Mouse (Mus musculus): ENCODE results near the gene Bcl7c. TPM values are rescaled to one million over a fixed set of nuclear protein-coding genes. Genes with fewer than 3 reads are reported as not detected.

The Bcl7c gene
- polyA plus RNA-seq, 1 experiment from 2014 or later, result 54.5 TPM

DNA sequence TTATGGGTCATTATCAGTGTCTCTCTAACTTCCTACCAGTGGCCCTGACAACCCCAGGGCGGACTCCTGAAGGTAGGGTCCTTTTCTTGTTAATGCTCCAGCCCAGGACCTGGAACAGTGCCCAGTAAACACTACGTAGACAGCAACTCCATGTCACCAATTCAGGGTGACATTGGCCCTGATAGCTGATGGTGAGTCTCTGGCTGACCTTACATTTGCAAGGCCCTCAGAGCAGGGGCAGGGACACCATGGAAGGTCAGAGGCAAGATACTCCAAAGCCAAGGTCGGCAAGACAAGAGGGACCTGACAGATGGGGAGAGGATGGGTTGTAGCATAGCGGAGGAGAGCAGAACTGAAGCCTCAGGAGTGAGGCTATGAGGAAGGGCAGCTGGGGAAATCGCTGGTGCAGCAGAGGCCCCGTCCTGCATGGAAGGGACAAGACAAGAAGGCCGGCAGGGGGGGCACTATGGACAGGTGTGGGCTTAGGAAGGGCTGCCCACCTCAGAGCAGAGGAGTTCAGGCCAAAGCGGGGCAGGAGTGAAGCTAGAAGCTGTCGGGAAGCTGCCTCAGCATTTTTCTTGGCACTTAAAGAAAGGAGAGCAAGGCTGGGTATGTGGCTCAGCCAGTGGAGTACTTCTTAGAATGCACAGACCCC lies 19.0 kb downstream of the Bcl7c start:
- H3K4me1 ChIP-seq (ENCODE audit: insufficient read depth, low read length), result peaks cover 22% of the 10 kb centered on the region
- no peak overlapping the region for H3K27ac ChIP-seq (ENCODE audit: low read length)
- H3K9me3 ChIP-seq (ENCODE audit: low read length), result no peaks in the 10 kb centered on the region
- ATAC-seq (ENCODE audit: low FRiP score, low TSS enrichment), result no peak
- H3K36me3 ChIP-seq (ENCODE audit: insufficient read depth, low read length), result no peaks in the 10 kb centered on the region; the same call in none of the 2 replicates
- H3K4me3 ChIP-seq (ENCODE audit: low read length), result no peak overlapping the region
- no peak overlapping the region for H3K9ac ChIP-seq (replicated peaks; ENCODE audit: low read length)
- H3K27me3 ChIP-seq (ENCODE audit: insufficient read depth, low read length), result no peaks in the 10 kb centered on the region
- H3K4me2 ChIP-seq (replicated peaks; ENCODE audit: low read depth, low read length), result no peak overlapping the region
- 71% methylated on average over 9 of the region's 9 CpGs for WGBS

DNA sequence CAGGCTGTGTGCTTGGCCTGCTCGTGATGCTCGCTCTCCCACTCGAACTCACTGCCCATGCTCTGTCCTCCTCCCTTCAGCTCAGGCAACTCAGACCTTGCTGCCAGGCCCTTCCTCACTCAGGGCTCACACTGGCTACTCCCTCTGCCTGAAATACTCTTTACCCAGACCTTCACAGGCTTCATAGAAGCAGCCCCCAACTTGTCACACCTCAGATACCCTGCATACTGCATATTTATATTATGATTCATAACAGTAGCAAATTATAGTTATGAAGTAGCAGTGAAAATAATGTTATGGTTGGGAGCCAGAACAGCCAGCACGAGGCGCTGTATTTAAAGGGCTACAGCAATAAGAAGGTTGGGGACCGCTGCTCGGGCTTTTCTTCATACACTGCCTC lies 19.8 kb downstream of the Bcl7c start:
- WGBS, result 84% methylated on average over 7 of the region's 7 CpGs
- no peaks in the 10 kb centered on the region; the same call in 1 of the 2 replicates for H3K36me3 ChIP-seq (ENCODE audit: insufficient read depth, low read length)
- no peak for ATAC-seq (ENCODE audit: low FRiP score, low TSS enrichment)
- no peak overlapping the region for H3K4me3 ChIP-seq (ENCODE audit: low read length)
- H3K4me1 ChIP-seq (ENCODE audit: insufficient read depth, low read length), result peaks cover 22% of the 10 kb centered on the region
- no peak overlapping the region for H3K9ac ChIP-seq (replicated peaks; ENCODE audit: low read length)
- no peaks in the 10 kb centered on the region for H3K9me3 ChIP-seq (ENCODE audit: low read length)
- H3K27me3 ChIP-seq (ENCODE audit: insufficient read depth, low read length), result no peaks in the 10 kb centered on the region
- no peak overlapping the region for H3K27ac ChIP-seq (ENCODE audit: low read length)
- no peak overlapping the region for H3K4me2 ChIP-seq (replicated peaks; ENCODE audit: low read depth, low read length)

DNA sequence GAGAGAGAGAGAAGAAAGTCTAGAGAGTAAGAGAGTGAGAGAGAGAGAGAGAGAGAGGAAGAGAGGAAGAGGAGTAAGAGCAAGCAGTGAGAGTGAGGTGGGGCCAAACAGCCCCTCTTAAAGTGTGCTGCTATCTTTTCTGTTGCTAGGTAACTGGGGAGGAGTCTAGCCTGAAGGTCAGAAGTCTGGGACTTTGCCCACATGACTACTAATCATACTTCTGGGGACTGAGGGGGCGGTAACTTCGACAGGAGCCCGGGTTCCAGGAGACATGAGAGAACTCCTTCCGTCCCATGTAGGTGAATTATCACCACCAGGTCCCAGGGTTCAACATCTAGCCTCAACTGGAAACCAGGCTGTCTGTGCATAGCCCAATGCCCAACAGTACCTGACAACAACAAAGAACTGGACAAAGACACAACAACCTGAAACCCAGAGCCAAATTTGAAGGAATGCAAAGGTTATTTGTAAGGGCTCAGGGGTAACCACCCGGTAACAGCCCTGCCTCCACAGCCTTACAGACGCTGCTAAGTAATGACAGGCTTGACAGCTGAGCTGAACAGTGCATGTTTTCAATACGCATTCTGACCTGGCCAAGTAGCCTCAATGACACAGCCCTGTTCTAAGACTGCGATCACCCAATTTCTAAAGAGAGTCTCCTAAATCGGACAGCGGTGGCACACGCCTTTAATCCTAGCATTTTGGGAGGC lies 21.8 kb downstream of the Bcl7c start:
- no peak overlapping the region for H3K4me3 ChIP-seq (ENCODE audit: low read length)
- H3K36me3 ChIP-seq (ENCODE audit: insufficient read depth, low read length), result no peaks in the 10 kb centered on the region
- WGBS, result 56% methylated on average over 11 of the region's 11 CpGs
- no peaks in the 10 kb centered on the region for H3K9me3 ChIP-seq (ENCODE audit: low read length)
- no peak for ATAC-seq (ENCODE audit: low FRiP score, low TSS enrichment)
- no peak overlapping the region for H3K27ac ChIP-seq (ENCODE audit: low read length)
- H3K4me1 ChIP-seq (ENCODE audit: insufficient read depth, low read length), result peaks cover 22% of the 10 kb centered on the region
- no peak overlapping the region for H3K4me2 ChIP-seq (replicated peaks; ENCODE audit: low read depth, low read length)
- no peaks in the 10 kb centered on the region for H3K27me3 ChIP-seq (ENCODE audit: insufficient read depth, low read length)
- no peak overlapping the region for H3K9ac ChIP-seq (replicated peaks; ENCODE audit: low read length)

DNA sequence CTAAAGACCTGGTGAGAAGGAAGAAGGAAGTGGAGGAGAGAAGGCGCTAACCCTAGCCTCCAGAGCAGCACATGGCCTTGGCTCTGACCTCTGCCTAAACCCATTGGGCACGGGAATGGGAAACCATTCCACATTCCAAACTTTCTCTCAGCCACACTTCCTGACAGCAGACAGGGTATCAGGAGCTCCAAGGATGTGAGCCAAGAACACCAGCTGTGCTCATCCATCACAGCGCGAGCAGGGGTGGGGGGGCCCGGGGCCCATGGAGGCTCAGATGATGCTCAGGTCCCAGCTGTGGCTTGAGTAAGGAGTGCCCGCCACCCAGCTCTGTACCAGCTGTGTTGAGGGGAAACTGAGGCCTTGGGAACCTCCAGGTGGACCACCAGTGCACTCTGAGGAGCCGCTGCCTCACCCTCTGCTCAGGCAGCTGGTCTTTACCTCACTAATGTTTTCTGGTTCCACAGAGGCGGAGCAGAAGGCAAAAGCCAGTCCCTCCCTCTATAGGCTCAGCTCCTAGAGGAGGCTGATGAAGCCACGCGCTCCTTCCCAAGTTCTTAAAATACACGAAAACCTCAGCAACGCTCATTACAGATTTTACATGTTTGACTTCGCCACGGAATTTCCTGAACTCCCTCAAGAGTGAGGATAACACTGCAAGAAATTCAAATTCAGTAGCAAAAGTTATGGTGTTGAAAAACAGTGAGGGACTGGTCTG lies 23.3 kb downstream of the Bcl7c start:
- Histone ChIP-seq H3K4me1 (ENCODE audit: insufficient read depth, low read length) (peaks cover 14% of the 10 kb centered on the region), H3K36me3 (ENCODE audit: insufficient read depth, low read length) (no peaks in the 10 kb centered on the region), H3K27me3 (ENCODE audit: insufficient read depth, low read length) (no peaks in the 10 kb centered on the region), H3K9ac (replicated peaks; ENCODE audit: low read length) (0 out of 2 replicates have a peak overlapping the region, but pooled peaks have one; percentile 16), H3K9me3 (ENCODE audit: low read length) (no peaks in the 10 kb centered on the region), H3K27ac (ENCODE audit: low read length) (no peak overlapping the region), H3K4me3 (ENCODE audit: low read length) (no peak overlapping the region), H3K4me2 (replicated peaks; ENCODE audit: low read depth, low read length) (no peak overlapping the region)
- WGBS, result 70% methylated on average over 14 of the region's 14 CpGs
- ATAC-seq (ENCODE audit: low FRiP score, low TSS enrichment), result peak; percentile 44; the same call in 1 of the 2 replicates

DNA sequence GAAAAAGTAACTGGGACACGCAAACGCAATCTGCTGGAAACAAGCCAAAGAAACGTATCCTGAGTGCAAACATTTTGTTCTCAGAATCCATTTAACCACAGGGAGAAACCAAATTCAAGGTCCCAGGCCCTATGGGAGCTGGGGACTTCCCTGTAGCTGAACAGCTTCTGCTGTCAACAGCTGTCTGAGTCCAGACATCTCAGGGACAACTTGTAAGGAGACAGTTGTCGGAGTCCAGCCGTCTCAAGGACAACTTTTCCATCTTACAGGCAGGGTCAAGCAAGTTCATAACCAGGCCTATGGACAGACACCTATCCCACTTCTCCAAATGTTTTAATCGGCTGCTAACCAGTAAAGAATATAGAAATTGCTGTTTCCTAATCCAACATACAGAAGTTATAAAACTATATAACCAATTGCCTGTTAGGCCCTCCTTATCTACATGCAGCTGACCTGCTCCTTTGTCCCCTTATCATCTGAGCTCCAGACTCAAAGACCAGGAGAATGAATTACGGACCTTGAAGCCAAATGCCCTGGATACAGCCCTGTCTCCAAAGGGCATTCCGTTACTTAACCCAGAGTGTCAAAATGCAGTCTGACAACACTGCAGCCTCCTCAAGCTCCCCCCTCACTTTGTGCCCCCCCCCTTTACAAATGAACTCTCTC lies 26.7 kb downstream of the Bcl7c start:
- no peaks in the 10 kb centered on the region for H3K27me3 ChIP-seq (ENCODE audit: insufficient read depth, low read length)
- no peak overlapping the region for H3K27ac ChIP-seq (ENCODE audit: low read length)
- H3K4me1 ChIP-seq (ENCODE audit: insufficient read depth, low read length), result peaks cover 14% of the 10 kb centered on the region
- H3K4me3 ChIP-seq (ENCODE audit: low read length), result no peak overlapping the region
- WGBS, result 84% methylated on average over 8 of the region's 8 CpGs
- no peak overlapping the region for H3K9ac ChIP-seq (replicated peaks; ENCODE audit: low read length)
- ATAC-seq (ENCODE audit: low FRiP score, low TSS enrichment), result no peak
- H3K4me2 ChIP-seq (replicated peaks; ENCODE audit: low read depth, low read length), result no peak overlapping the region
- H3K36me3 ChIP-seq (ENCODE audit: insufficient read depth, low read length), result peaks cover 4% of the 10 kb centered on the region; the same call in 1 of the 2 replicates
- H3K9me3 ChIP-seq (ENCODE audit: low read length), result no peaks in the 10 kb centered on the region

DNA sequence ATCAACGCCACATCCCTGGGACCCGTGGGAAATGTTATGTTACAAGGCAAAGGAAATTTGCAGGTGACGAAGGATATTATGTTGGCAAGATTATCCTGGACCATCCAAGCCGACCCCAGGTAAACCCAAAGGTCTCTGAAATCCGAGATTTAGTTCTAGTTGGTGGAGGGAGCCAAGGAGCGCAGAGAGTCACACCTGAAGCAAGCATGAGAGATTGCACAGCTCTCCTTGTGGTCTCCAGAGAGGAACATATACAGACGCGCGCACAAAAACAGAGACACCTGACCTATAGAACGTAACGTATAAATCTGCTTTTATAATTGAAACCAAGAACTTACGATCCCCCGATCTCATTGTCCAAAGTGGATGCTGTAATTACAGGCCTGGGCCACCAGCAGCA lies 28.2 kb downstream of the Bcl7c start:
- no peaks in the 10 kb centered on the region for H3K27me3 ChIP-seq (ENCODE audit: insufficient read depth, low read length)
- 86% methylated on average over 13 of the region's 13 CpGs for WGBS

DNA sequence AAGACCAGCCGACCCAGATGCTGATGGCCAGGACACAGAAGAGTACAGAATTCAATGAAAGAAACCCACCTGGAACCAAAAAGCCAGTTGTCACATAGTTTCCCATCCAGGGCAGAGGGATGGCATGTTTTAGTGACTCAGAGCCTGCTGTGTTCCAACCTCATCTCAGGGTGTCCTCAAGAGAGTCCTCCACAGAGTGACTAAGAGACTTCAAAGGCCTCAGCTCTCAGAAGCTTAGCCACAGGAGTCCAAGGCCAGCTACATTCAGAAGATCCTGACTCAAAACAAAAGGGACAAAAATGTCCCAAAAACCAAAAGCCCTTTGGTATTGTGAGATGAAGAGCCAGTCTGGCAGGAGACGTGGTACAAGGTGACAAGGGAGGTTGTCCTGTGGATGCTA lies 29.9 kb downstream of the Bcl7c start:
- WGBS, result 81% methylated on average over 2 of the region's 2 CpGs
- no peak for ATAC-seq (ENCODE audit: low FRiP score, low TSS enrichment)

More for the DNA sequence above, 28.2 kb downstream of the Bcl7c start:
- H3K4me1 ChIP-seq (ENCODE audit: insufficient read depth, low read length), result peaks cover 7% of the 10 kb centered on the region
- peaks cover 6% of the 10 kb centered on the region; the same call in 1 of the 2 replicates for H3K36me3 ChIP-seq (ENCODE audit: insufficient read depth, low read length)
- no peak for ATAC-seq (ENCODE audit: low FRiP score, low TSS enrichment)
- H3K9me3 ChIP-seq (ENCODE audit: low read length), result no peaks in the 10 kb centered on the region
- no peak overlapping the region for H3K4me3 ChIP-seq (ENCODE audit: low read length)
- no peak overlapping the region for H3K27ac ChIP-seq (ENCODE audit: low read length)
- H3K4me2 ChIP-seq (replicated peaks; ENCODE audit: low read depth, low read length), result no peak overlapping the region
- H3K9ac ChIP-seq (replicated peaks; ENCODE audit: low read length), result no peak overlapping the region

DNA sequence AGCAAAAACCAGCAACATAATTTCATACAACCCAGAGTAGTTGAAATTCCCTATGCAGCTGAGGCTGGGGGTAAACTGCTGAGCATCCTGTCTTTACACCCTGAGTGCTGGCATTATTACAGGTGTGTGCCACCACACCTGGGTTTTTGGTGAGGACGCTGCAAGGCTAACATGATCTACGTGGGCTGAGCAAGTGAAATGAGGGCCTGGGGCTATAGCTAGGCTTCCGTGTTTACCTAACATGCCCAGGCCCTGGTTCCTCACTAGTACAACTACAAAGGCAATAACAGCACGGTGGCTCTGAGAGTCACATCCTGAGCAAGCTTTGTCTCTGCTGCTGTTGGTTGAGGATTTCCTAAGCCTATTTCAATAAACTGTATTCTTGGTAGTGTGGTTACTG lies 31.1 kb downstream of the Bcl7c start:
- no peak for ATAC-seq (ENCODE audit: low FRiP score, low TSS enrichment)
- peaks cover 6% of the 10 kb centered on the region; the same call in 1 of the 2 replicates for H3K36me3 ChIP-seq (ENCODE audit: insufficient read depth, low read length)
- WGBS, result 82% methylated on average over 4 of the region's 4 CpGs

More for the DNA sequence above, 29.9 kb downstream of the Bcl7c start:
- H3K9me3 ChIP-seq (ENCODE audit: low read length), result no peaks in the 10 kb centered on the region
- H3K4me2 ChIP-seq (replicated peaks; ENCODE audit: low read depth, low read length), result no peak overlapping the region
- H3K4me1 ChIP-seq (ENCODE audit: insufficient read depth, low read length), result no peaks in the 10 kb centered on the region
- H3K27me3 ChIP-seq (ENCODE audit: insufficient read depth, low read length), result no peaks in the 10 kb centered on the region
- H3K4me3 ChIP-seq (ENCODE audit: low read length), result no peak overlapping the region
- H3K36me3 ChIP-seq (ENCODE audit: insufficient read depth, low read length), result peaks cover 6% of the 10 kb centered on the region; the same call in 1 of the 2 replicates
- H3K9ac ChIP-seq (replicated peaks; ENCODE audit: low read length), result no peak overlapping the region
- H3K27ac ChIP-seq (ENCODE audit: low read length), result no peak overlapping the region

DNA sequence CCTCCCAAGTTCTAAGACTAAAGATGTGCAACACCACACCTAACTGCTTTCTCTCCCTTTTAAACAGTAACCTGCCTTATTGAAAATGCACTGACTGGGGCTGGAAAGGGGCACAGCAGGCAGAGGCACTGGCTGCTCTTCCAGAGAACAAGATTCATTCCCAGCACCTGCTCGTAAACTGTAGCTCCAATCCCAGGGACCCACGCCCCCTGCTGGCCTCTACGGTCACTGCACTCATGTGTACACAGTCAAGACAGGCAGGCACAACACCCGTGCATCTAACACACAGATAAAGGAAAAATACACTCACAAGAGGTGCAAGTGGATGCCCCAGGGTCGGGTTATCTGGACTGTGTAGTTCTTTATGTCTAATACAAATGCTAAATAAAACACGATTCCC lies 31.7 kb downstream of the Bcl7c start:
- Histone ChIP-seq H3K4me2 (replicated peaks; ENCODE audit: low read depth, low read length) (no peak overlapping the region), H3K27ac (ENCODE audit: low read length) (no peak overlapping the region), H3K4me3 (ENCODE audit: low read length) (no peak overlapping the region), H3K36me3 (ENCODE audit: insufficient read depth, low read length) (peaks cover 6% of the 10 kb centered on the region; the same call in 1 of the 2 replicates), H3K9me3 (ENCODE audit: low read length) (no peaks in the 10 kb centered on the region), H3K9ac (replicated peaks; ENCODE audit: low read length) (no peak overlapping the region), H3K4me1 (ENCODE audit: insufficient read depth, low read length) (no peaks in the 10 kb centered on the region), H3K27me3 (ENCODE audit: insufficient read depth, low read length) (no peaks in the 10 kb centered on the region)
- ATAC-seq (ENCODE audit: low FRiP score, low TSS enrichment), result no peak
- 67% methylated on average over 6 of the region's 6 CpGs for WGBS

More for the DNA sequence above, 31.1 kb downstream of the Bcl7c start:
- Histone ChIP-seq H3K4me3 (ENCODE audit: low read length) (no peak overlapping the region), H3K27me3 (ENCODE audit: insufficient read depth, low read length) (no peaks in the 10 kb centered on the region), H3K4me1 (ENCODE audit: insufficient read depth, low read length) (no peaks in the 10 kb centered on the region), H3K4me2 (replicated peaks; ENCODE audit: low read depth, low read length) (no peak overlapping the region), H3K9ac (replicated peaks; ENCODE audit: low read length) (no peak overlapping the region), H3K9me3 (ENCODE audit: low read length) (no peaks in the 10 kb centered on the region), H3K27ac (ENCODE audit: low read length) (no peak overlapping the region)
